Comparison of ENCODE assay signal across 8 mouse cellular contexts in the genomic region with DNA sequence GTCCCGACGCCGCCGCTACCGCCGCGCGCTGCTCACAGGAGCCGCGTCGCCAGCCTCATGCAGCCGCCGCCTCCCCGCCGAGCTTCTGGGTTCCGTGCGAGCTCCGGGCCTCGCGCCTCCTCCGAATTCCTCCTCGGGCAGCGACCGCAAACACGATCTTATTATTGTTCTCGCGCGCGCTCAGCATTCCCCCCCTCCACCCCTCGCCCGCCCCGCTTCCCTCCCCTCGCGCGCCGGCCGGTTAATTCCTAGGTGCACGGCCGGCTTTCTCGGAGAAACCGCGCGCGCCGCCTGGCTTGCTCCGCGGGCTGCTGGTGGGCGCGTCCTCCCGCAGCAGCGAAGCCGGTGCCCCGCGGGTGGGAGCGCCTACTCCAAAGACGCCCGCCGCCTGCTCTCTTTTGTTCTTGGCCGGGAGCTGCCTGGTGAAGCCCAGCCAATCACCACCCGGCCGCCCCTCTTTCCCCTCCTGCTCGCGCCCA. TPM values are rescaled to one million over a fixed set of nuclear protein-coding genes. Genes with fewer than 3 reads are reported as not detected.
DNase-seq lines count a peak whose midpoint lies in the region; ATAC-seq and TF ChIP-seq lines count a peak whose summit lies in the region.

TSS of gene Hdgfl3 (minus strand) at position 207 of the 479 bp plus-strand sequence.

- H3K4me3 ChIP-seq in gastrocnemius, adult 2 months: peak within 1 kb of the TSS; percentile 93
- peak within 1 kb of the TSS; percentile 98 for H3K4me3 ChIP-seq in hindbrain, embryonic 15.5 days

- peak within 1 kb of the TSS; percentile 86 for H3K27ac ChIP-seq in gastrocnemius, adult 2 months
- peak within 1 kb of the TSS; percentile 89 for H3K27ac ChIP-seq in hindbrain, embryonic 15.5 days (replicated peaks)

- H3K36me3 ChIP-seq in hindbrain, embryonic 15.5 days: no peaks in the 10 kb centered on the region

- H3K27me3 ChIP-seq in hindbrain, embryonic 15.5 days: no peaks in the 10 kb centered on the region

- WGBS in hindbrain, embryonic 15.5 days: under 1% methylated on average over 57 of the region's 63 CpGs

- H3K4me1 ChIP-seq in hindbrain, embryonic 15.5 days (replicated peaks): peaks cover 40% of the 10 kb centered on the region

- H3K4me2 ChIP-seq in hindbrain, embryonic 15.5 days: peak within 1 kb of the TSS; percentile 67

- peak; percentile 17; the same call in 1 of the 2 replicates for TF ChIP-seq CTCF in gastrocnemius, adult 2 months (IDR thresholded peaks at IDR 0.05)

- no peaks in the 10 kb centered on the region for H3K9me3 ChIP-seq in hindbrain, embryonic 15.5 days

- peak within 1 kb of the TSS; percentile 98 for H3K9ac ChIP-seq in hindbrain, embryonic 15.5 days

- DNase-seq in ZHBTc4 (ENCODE audit: low read depth, low spot score): peak; percentile 76
- DNase-seq in cerebellum, postnatal 36 days: peak; percentile 78 to 84
- peak; percentile 87 for DNase-seq in gastrocnemius, adult 2 months
- DNase-seq in layer of hippocampus, postnatal 36 days: peak; percentile 74 to 75
- peak; percentile 91 for DNase-seq in lung, postnatal 10 days
- peak; percentile 91 to 92 for DNase-seq in right cerebral cortex, postnatal 10 days (ENCODE audit: low spot score in 2 of 2)
- peak; percentile 62 for DNase-seq in yolk sac, embryonic 10.5 days (ENCODE audit: low spot score)

- intact Hi-C loops in gastrocnemius, adult 2 months (cut with DNase I): no loop called here

- peak; percentile 91 for ATAC-seq in hindbrain, embryonic 15.5 days (ENCODE audit: low FRiP score, low read depth)

RNA-seq across cellular contexts. Expression of gene Hdgfl3, which starts in this region (rescaled TPM):
- total RNA-seq in gastrocnemius, adult 2 months (2021): 1 to 10 TPM; 1.3 to 2.6 TPM
- polyA plus RNA-seq in hindbrain, embryonic 15.5 days (2015; fragmentation: Nextera tagmentation; extraction: Ambion mirVana): 57.0 and 59.0 TPM in 2 replicates
- total RNA-seq in layer of hippocampus, postnatal 36 days (2021): 10 to 100 TPM; 57.7 to 60.4 TPM

Comparison
In these comparisons a context has a peak if more than half of its experiments do, and no peak if none do; other contexts are left out.
1. Peak in every context shown above with its lines: DNase-seq, ATAC-seq, H3K4me3 ChIP-seq and H3K27ac ChIP-seq.
2. RNA of gene Hdgfl3 (total RNA-seq): 57.7 to 60.4 TPM in layer of hippocampus, postnatal 36 days; 1.3 to 2.6 TPM in gastrocnemius, adult 2 months; every median in the first group is over 10 times any median in the second.